Mouse (Mus musculus) mesoderm, embryonic 11.5 days (tissue): Measurements from ENCODE around the gene Senp8.

Source experiments
- DNase-seq: peaks from one replicate; pipeline ENCODE4 v3.0.0-alpha.2; 2012; ENCODE audit warnings: low read depth, low spot score

The Senp8 gene

GRCm38 (mm10) chr9:59716275-59716898 lies 34.1 kb downstream of the Senp8 start:
- DNase-seq: no peak

- DNase-seq: no peak
These were observed 41.3 kb downstream of the Senp8 start for GRCm38 (mm10) chr9:59709225-59709624.

- DNase-seq: no peak
These were observed 43.4 kb downstream of the Senp8 start for GRCm38 (mm10) chr9:59706850-59707825.

GRCm38 (mm10) chr9:59703099-59703498 lies 47.4 kb downstream of the Senp8 start:
- no peak for DNase-seq

- DNase-seq: no peak
These were observed 49.4 kb downstream of the Senp8 start for GRCm38 (mm10) chr9:59701094-59701493.

GRCm38 (mm10) chr9:59696381-59696780 lies 54.1 kb downstream of the Senp8 start:
- DNase-seq: no peak

- no peak for DNase-seq
These were observed 55.1 kb downstream of the Senp8 start for GRCm38 (mm10) chr9:59695451-59695813.

- DNase-seq: peak; percentile 33
These were observed 55.7 kb downstream of the Senp8 start for GRCm38 (mm10) chr9:59694571-59695450.

GRCm38 (mm10) chr9:59692145-59692544 lies 58.4 kb downstream of the Senp8 start:
- DNase-seq: no peak

- peak; percentile 37 for DNase-seq
These were observed 58.8 kb downstream of the Senp8 start for GRCm38 (mm10) chr9:59691635-59692094.

- DNase-seq: no peak
These were observed 63.0 kb downstream of the Senp8 start for GRCm38 (mm10) chr9:59687416-59688046.
